Mouse (Mus musculus) layer of hippocampus, postnatal 14 days (tissue): Measurements from ENCODE around the gene Snx15. TPM values are rescaled to one million over a fixed set of nuclear protein-coding genes. Genes with fewer than 3 reads are reported as not detected.

Experiments used
- DNase-seq, 2 experiments: peaks; one replicate each; pipeline ENCODE4 v3.0.0; 2021 to 2022; ENCODE audit warnings: low spot score in 2 of 2, mixed read lengths in 1 of 2
- total RNA-seq, 2 experiments: library from RNA; stranded (reverse); gene quantifications; 2 replicates each; pipeline ENCODE4 v1.2.3; 2021

Gene Snx15
- total RNA-seq, 2 experiments from 2014 or later, result 42.3 to 43.7 TPM

- no peak for DNase-seq
Measured at GRCm38 (mm10) chr19:6073889-6074288, 54.2 kb downstream of the Snx15 start.

GRCm38 (mm10) chr19:6071261-6071660 is 56.8 kb downstream of the Snx15 start:
- no peak for DNase-seq

- DNase-seq, result no peak
Measured at GRCm38 (mm10) chr19:6070571-6071250, 57.4 kb downstream of the Snx15 start.

GRCm38 (mm10) chr19:6069851-6070250 is 58.3 kb downstream of the Snx15 start:
- no peak for DNase-seq

Other genes with a start within 250 kb of the Snx15 start
- gene Tigd3, start 234.2 kb downstream of the Snx15 start, total RNA-seq, result 1 to 10 TPM; 3.4 to 4.2 TPM
- gene Dpf2, start 215.3 kb downstream of the Snx15 start, total RNA-seq, result 10 to 100 TPM; 78.1 to 92.3 TPM
- gene Cdc42ep2, start 203.5 kb downstream of the Snx15 start, total RNA-seq, result 1 to 10 TPM; 4.7 to 5.7 TPM
- gene Pola2, start 164.1 kb downstream of the Snx15 start, total RNA-seq, result 1 to 10 TPM; 8.0 to 10.0 TPM
- gene Slc22a20, start 142.2 kb downstream of the Snx15 start, total RNA-seq, result not detected
- 10 to 100 TPM; 21.3 to 23.1 TPM for gene Capn1, start 112.4 kb downstream of the Snx15 start, total RNA-seq
- 10 to 100 TPM; 42.5 to 45.3 TPM for gene Syvn1, start 81.7 kb downstream of the Snx15 start, total RNA-seq
- gene Mrpl49, start 70.5 kb downstream of the Snx15 start, total RNA-seq, result 10 to 100 TPM; 39.9 to 50.8 TPM
- 100 to 1,000 TPM; 583 to 634 TPM for gene Fau, start 70.5 kb downstream of the Snx15 start, total RNA-seq
- gene Znhit2, start 67.1 kb downstream of the Snx15 start, total RNA-seq, result 10 to 100 TPM; 39.5 to 41.2 TPM
- gene Tm7sf2, start 59.9 kb downstream of the Snx15 start, total RNA-seq, result 10 to 100 TPM; 40.1 to 44.2 TPM
- 10 to 100 TPM; 84.3 to 95.9 TPM for gene Vps51, start 51.1 kb downstream of the Snx15 start, total RNA-seq
- not detected for gene Tmem262, start 48.3 kb downstream of the Snx15 start, total RNA-seq
- gene Gm28374, start 46.0 kb downstream of the Snx15 start, total RNA-seq, result 1 to 10 TPM in 1 of 2 experiments, under 1 TPM in 1; 0.57 to 1.5 TPM
- 10 to 100 TPM; 33.1 to 33.7 TPM for gene Zfpl1, start 43.3 kb downstream of the Snx15 start, total RNA-seq
- 1 to 10 TPM in 1 of 2 experiments, under 1 TPM in 1; 0.99 to 1.0 TPM for gene Cdca5, start 43.3 kb downstream of the Snx15 start, total RNA-seq
- gene AC131692.1, start 33.9 kb downstream of the Snx15 start, total RNA-seq, result not detected
- gene Naaladl1, start 22.5 kb downstream of the Snx15 start, total RNA-seq, result not detected
- gene Sac3d1, start 9.7 kb downstream of the Snx15 start, total RNA-seq, result 10 to 100 TPM; 16.8 to 18.2 TPM
- gene Batf2, start 12.7 kb upstream of the Snx15 start, total RNA-seq, result under 1 TPM in 1 of 2 experiments, not detected in 1; 0.39 TPM
- gene Arl2, start 13.2 kb upstream of the Snx15 start, total RNA-seq, result 10 to 100 TPM; 63.2 to 65.9 TPM
- not detected for gene Majin, start 56.1 kb upstream of the Snx15 start, total RNA-seq
- not detected for gene Gpha2, start 98.1 kb upstream of the Snx15 start, total RNA-seq
- 100 to 1,000 TPM; 158 to 170 TPM for gene Ppp2r5b, start 107.6 kb upstream of the Snx15 start, total RNA-seq
- gene Atg2a, start 113.4 kb upstream of the Snx15 start, total RNA-seq, result 10 to 100 TPM; 35.9 to 38.2 TPM
- 10 to 100 TPM; 68.8 to 79.0 TPM for gene Ehd1, start 148.4 kb upstream of the Snx15 start, total RNA-seq
- 1 to 10 TPM; 4.9 to 5.6 TPM for gene Cdc42bpg, start 178.2 kb upstream of the Snx15 start, total RNA-seq
- gene Men1, start 206.7 kb upstream of the Snx15 start, total RNA-seq, result 10 to 100 TPM; 66.4 to 68.2 TPM
- 10 to 100 TPM; 82.6 to 85.8 TPM for gene Map4k2, start 212.8 kb upstream of the Snx15 start, total RNA-seq
- 100 to 1,000 TPM; 182 to 189 TPM for gene Sf1, start 235.4 kb upstream of the Snx15 start, total RNA-seq